Mouse (Mus musculus) cerebellum, adult 2 months (tissue): ENCODE measurements at regions not wholly inside any gene's neighbourhood (a gene's known extent, or its start where the extent isn't known, plus 50 kb on each side); places are given as distances from the start of the nearest gene placed in this dataset.
A peak's percentile ranks its signal among the peaks of the same experiment; 100 is the strongest.

Source experiments
- DNase-seq, 2 experiments: peaks; one replicate each; pipeline ENCODE4 v3.0.0; 2021
- H3K27ac ChIP-seq: fragments of 200-500 bp; 2 replicates; pipeline ENCODE4 v1.5.1; 2012; ENCODE audit warnings: low read length, control low read depth, inconsistent platforms; ENCODE audit not compliant: insufficient read depth
- H3K27me3 ChIP-seq: fragments of 200-500 bp; 2 replicates; pipeline ENCODE4 v1.6.1; 2012; ENCODE audit warnings: inconsistent platforms, mild to moderate bottlenecking, low read length, moderate library complexity; ENCODE audit not compliant: control insufficient read depth, insufficient read depth
- H3K4me1 ChIP-seq: fragments of 200-500 bp; 2 replicates; pipeline ENCODE4 v1.6.1; 2011; ENCODE audit warnings: low read length; ENCODE audit not compliant: control insufficient read depth, insufficient read depth
- H3K4me3 ChIP-seq: fragments of 200-500 bp; replicated peaks from 2 replicates; pipeline ENCODE3; 2011; ENCODE audit warnings: mild to moderate bottlenecking, low read depth, low read length, control low read depth; ENCODE audit not compliant: insufficient read depth
- CTCF ChIP-seq: fragments of 200-500 bp; IDR thresholded peaks from 2 replicates; pipeline ENCODE4 v1.5.1; 2011; ENCODE audit warnings: low read depth, mild to moderate bottlenecking, control low read depth, low read length, moderate library complexity, borderline replicate concordance; ENCODE audit not compliant: insufficient read depth
- POLR2A ChIP-seq: fragments of 200-500 bp; IDR thresholded peaks from 2 replicates; pipeline ENCODE4 v1.6.1; 2011; ENCODE audit warnings: low read length, control low read depth, borderline replicate concordance; ENCODE audit not compliant: insufficient read depth
- WGBS: fragments of 180-500 bp; shearing (Covaris S2); methylation state at CpG from one replicate; pipeline ENCODE4 v1.1.7; 2018; 5-methylcytosine and 5-hydroxymethylcytosine counted together

GRCm38 (mm10) chr9:93509646-93510045, 967.6 kb downstream of the Plod2 start:
- DNase-seq, result no peak
- no peaks in the 10 kb centered on the region for H3K27me3 ChIP-seq
- no peak overlapping the region for H3K4me3 ChIP-seq
- no peak overlapping the region for H3K27ac ChIP-seq
- no peaks in the 10 kb centered on the region for H3K4me1 ChIP-seq
- no peak for TF ChIP-seq CTCF
- no peak for TF ChIP-seq POLR2A
- 86% methylated on average over 2 of the region's 2 CpGs for WGBS

- TF ChIP-seq CTCF, result no peak
- no peak for TF ChIP-seq POLR2A
Observed at GRCm38 (mm10) chr9:93524055-93524454, 982.0 kb downstream of the Plod2 start.

GRCm38 (mm10) chr9:93525132-93525531, 983.1 kb downstream of the Plod2 start:
- Histone ChIP-seq H3K27me3 (no peaks in the 10 kb centered on the region), H3K4me3 (no peak overlapping the region), H3K27ac (no peak overlapping the region), H3K4me1 (no peaks in the 10 kb centered on the region)
- no peak for TF ChIP-seq CTCF
- no peak for TF ChIP-seq POLR2A
- DNase-seq, result no peak

More at GRCm38 (mm10) chr9:93524055-93524454, 982.0 kb downstream of the Plod2 start:
- WGBS, result 46% methylated on average over 6 of the region's 6 CpGs
- Histone ChIP-seq H3K4me3 (no peak overlapping the region), H3K27me3 (no peaks in the 10 kb centered on the region), H3K4me1 (no peaks in the 10 kb centered on the region), H3K27ac (no peak overlapping the region)
- no peak for DNase-seq

GRCm38 (mm10) chr9:93530646-93531320, 988.8 kb downstream of the Plod2 start:
- TF ChIP-seq CTCF, result no peak
- TF ChIP-seq POLR2A, result no peak
- no peaks in the 10 kb centered on the region for H3K27me3 ChIP-seq
- H3K4me1 ChIP-seq, result no peaks in the 10 kb centered on the region
- peak in 1 of 2 experiments; percentile 46 for DNase-seq
- H3K27ac ChIP-seq, result no peak overlapping the region
- WGBS, result 12% methylated on average over 2 of the region's 2 CpGs
- H3K4me3 ChIP-seq, result no peak overlapping the region
